Mouse (Mus musculus): ENCODE measurements around the gene Dhdh. TPM values are rescaled to one million over a fixed set of nuclear protein-coding genes. Genes with fewer than 3 reads are reported as not detected.
A peak's percentile ranks its signal among the peaks of the same experiment; 100 is the strongest.

The Dhdh gene
- polyA plus RNA-seq, 1 experiment = not detected

- WGBS = 66% methylated on average over 7 of the region's 7 CpGs
- Histone ChIP-seq H3K27ac (ENCODE audit: insufficient read depth, low read depth, low read length) (peak overlapping the region; percentile 86), H3K4me3 (ENCODE audit: insufficient read depth, low read depth, low read length) (no peak overlapping the region), H3K4me1 (ENCODE audit: control insufficient read depth, insufficient read depth, low read length) (peaks cover 28% of the 10 kb centered on the region)
- TF ChIP-seq CTCF (IDR thresholded peaks at IDR 0.05; ENCODE audit: insufficient read depth, low read depth, low read length) (no peak), POLR2A (IDR thresholded peaks at IDR 0.05; ENCODE audit: insufficient read depth, low read depth, low read length) (no peak)
Measured at GRCm38 (mm10) chr7:45460377-45460776, 28.2 kb downstream of the Dhdh start.

- peak within 1 kb of the TSS; percentile 86 for H3K27ac ChIP-seq (ENCODE audit: insufficient read depth, low read depth, low read length)
- TF ChIP-seq POLR2A (IDR thresholded peaks at IDR 0.05; ENCODE audit: insufficient read depth, low read depth, low read length) = peak; percentile 96
- WGBS = 0% methylated on average over 37 of the region's 37 CpGs
- H3K4me3 ChIP-seq (ENCODE audit: insufficient read depth, low read depth, low read length) = peak within 1 kb of the TSS; percentile 58
- H3K4me1 ChIP-seq (ENCODE audit: control insufficient read depth, insufficient read depth, low read length) = peaks cover 22% of the 10 kb centered on the region
Measured at GRCm38 (mm10) chr7:45459564-45460140, 29.0 kb downstream of the Dhdh start, which contains the start of gene Ftl1. Gene Ftl1, minus strand, starts transcription at chr7:45459884.

GRCm38 (mm10) chr7:45458748-45459563, 29.6 kb downstream of the Dhdh start:
- peaks cover 22% of the 10 kb centered on the region for H3K4me1 ChIP-seq (ENCODE audit: control insufficient read depth, insufficient read depth, low read length)
- under 1% methylated on average over 43 of the region's 43 CpGs for WGBS
- peak overlapping the region; percentile 65 for H3K27ac ChIP-seq (ENCODE audit: insufficient read depth, low read depth, low read length)
- TF ChIP-seq CTCF (IDR thresholded peaks at IDR 0.05; ENCODE audit: insufficient read depth, low read depth, low read length) (no peak), POLR2A (IDR thresholded peaks at IDR 0.05; ENCODE audit: insufficient read depth, low read depth, low read length) (no peak)
- peak overlapping the region; percentile 58 for H3K4me3 ChIP-seq (ENCODE audit: insufficient read depth, low read depth, low read length)

- TF ChIP-seq POLR2A (IDR thresholded peaks at IDR 0.05; ENCODE audit: insufficient read depth, low read depth, low read length) (0 out of 2 replicates have a peak, but pooled peaks have one; percentile 10), CTCF (IDR thresholded peaks at IDR 0.05; ENCODE audit: insufficient read depth, low read depth, low read length) (no peak)
- Histone ChIP-seq H3K4me3 (ENCODE audit: insufficient read depth, low read depth, low read length) (no peak overlapping the region), H3K27ac (ENCODE audit: insufficient read depth, low read depth, low read length) (no peak overlapping the region), H3K4me1 (ENCODE audit: control insufficient read depth, insufficient read depth, low read length) (peaks cover 22% of the 10 kb centered on the region)
- 42% methylated on average over 10 of the region's 10 CpGs for WGBS
Measured at GRCm38 (mm10) chr7:45457204-45458060, 31.2 kb downstream of the Dhdh start.

GRCm38 (mm10) chr7:45456721-45457203, 31.8 kb downstream of the Dhdh start:
- WGBS = 59% methylated on average over 9 of the region's 9 CpGs
- H3K4me3 ChIP-seq (ENCODE audit: insufficient read depth, low read depth, low read length) = no peak overlapping the region
- H3K4me1 ChIP-seq (ENCODE audit: control insufficient read depth, insufficient read depth, low read length) = peaks cover 22% of the 10 kb centered on the region
- H3K27ac ChIP-seq (ENCODE audit: insufficient read depth, low read depth, low read length) = no peak overlapping the region
- TF ChIP-seq CTCF (IDR thresholded peaks at IDR 0.05; ENCODE audit: insufficient read depth, low read depth, low read length) (no peak), POLR2A (IDR thresholded peaks at IDR 0.05; ENCODE audit: insufficient read depth, low read depth, low read length) (no peak)

GRCm38 (mm10) chr7:45455932-45456696, 32.5 kb downstream of the Dhdh start:
- WGBS = 73% methylated on average over 13 of the region's 13 CpGs
- H3K4me1 ChIP-seq (ENCODE audit: control insufficient read depth, insufficient read depth, low read length) = peaks cover 27% of the 10 kb centered on the region
- H3K27ac ChIP-seq (ENCODE audit: insufficient read depth, low read depth, low read length) = no peak overlapping the region
- H3K4me3 ChIP-seq (ENCODE audit: insufficient read depth, low read depth, low read length) = no peak overlapping the region
- TF ChIP-seq POLR2A (IDR thresholded peaks at IDR 0.05; ENCODE audit: insufficient read depth, low read depth, low read length) = no peak
- no peak for TF ChIP-seq CTCF (IDR thresholded peaks at IDR 0.05; ENCODE audit: insufficient read depth, low read depth, low read length)

GRCm38 (mm10) chr7:45454971-45455370, 33.6 kb downstream of the Dhdh start:
- WGBS = 92% methylated on average over 15 of the region's 15 CpGs
- Histone ChIP-seq H3K27ac (ENCODE audit: insufficient read depth, low read depth, low read length) (no peak overlapping the region), H3K4me1 (ENCODE audit: control insufficient read depth, insufficient read depth, low read length) (peaks cover 17% of the 10 kb centered on the region), H3K4me3 (ENCODE audit: insufficient read depth, low read depth, low read length) (no peak overlapping the region)
- TF ChIP-seq CTCF (IDR thresholded peaks at IDR 0.05; ENCODE audit: insufficient read depth, low read depth, low read length) = no peak
- no peak for TF ChIP-seq POLR2A (IDR thresholded peaks at IDR 0.05; ENCODE audit: insufficient read depth, low read depth, low read length)

GRCm38 (mm10) chr7:45451344-45451982, 37.1 kb downstream of the Dhdh start:
- H3K27ac ChIP-seq (ENCODE audit: insufficient read depth, low read depth, low read length) = peak overlapping the region; percentile 16; the same call in 1 of the 2 replicates
- TF ChIP-seq POLR2A (IDR thresholded peaks at IDR 0.05; ENCODE audit: insufficient read depth, low read depth, low read length) (no peak), CTCF (IDR thresholded peaks at IDR 0.05; ENCODE audit: insufficient read depth, low read depth, low read length) (peak; percentile 73)
- 39% methylated on average over 23 of the region's 23 CpGs for WGBS
- H3K4me1 ChIP-seq (ENCODE audit: control insufficient read depth, insufficient read depth, low read length) = peaks cover 7% of the 10 kb centered on the region
- H3K4me3 ChIP-seq (ENCODE audit: insufficient read depth, low read depth, low read length) = peak overlapping the region; percentile 44
